Mouse (Mus musculus) spleen, embryonic (tissue): ENCODE measurements around the gene Khnyn.

Source experiments
- CTCF ChIA-PET: fragments of 350-600 bp; sonication (Branson Sonifier 250); formaldehyde crosslinking; loops from one replicate; lab custom pipeline; 2022; lab: Charles Lee

Khnyn gene

GRCm38 (mm10) chr14:55884713-55885113, at the start of gene Khnyn:
Khnyn (plus strand) TSS chr14:55884947.
- CTCF ChIA-PET: interaction anchor here (0.6 to 1.1 kb wide), 2 partner anchors 11 to 33 kb away, joined by 3 read pairs; no protein-coding TSS in a partner anchor

- CTCF ChIA-PET: no interaction called here
Measured at GRCm38 (mm10) chr14:55838312-55838711, 46.4 kb upstream of the Khnyn start.

GRCm38 (mm10) chr14:55838740-55839139, 46.0 kb upstream of the Khnyn start:
- CTCF ChIA-PET: no interaction called here

- CTCF ChIA-PET: no interaction called here
Measured at GRCm38 (mm10) chr14:55840853-55841366, 43.8 kb upstream of the Khnyn start.

- CTCF ChIA-PET: no interaction called here
Measured at GRCm38 (mm10) chr14:55842794-55843193, 42.0 kb upstream of the Khnyn start.

GRCm38 (mm10) chr14:55845506-55846294, 39.0 kb upstream of the Khnyn start:
- CTCF ChIA-PET: no interaction called here

GRCm38 (mm10) chr14:55850885-55851284, 33.9 kb upstream of the Khnyn start:
- CTCF ChIA-PET: no interaction called here

- CTCF ChIA-PET: interaction anchor here (1.1 kb wide), 1 partner anchor 11 kb away, joined by 3 read pairs; no protein-coding TSS in a partner anchor
Measured at GRCm38 (mm10) chr14:55852646-55853551, 31.8 kb upstream of the Khnyn start.

- CTCF ChIA-PET: interaction anchor here (0.7 kb wide), 1 partner anchor 20 kb away, joined by 3 read pairs; no protein-coding TSS in a partner anchor
Measured at GRCm38 (mm10) chr14:55853621-55854285, 31.0 kb upstream of the Khnyn start, which contains the start of gene Nynrin. Nynrin (plus strand) TSS chr14:55854010.

- CTCF ChIA-PET: interaction anchor here (0.6 kb wide), 1 partner anchor 13 kb away, joined by 9 read pairs; no protein-coding TSS in a partner anchor
Measured at GRCm38 (mm10) chr14:55854406-55855100, 30.2 kb upstream of the Khnyn start.

GRCm38 (mm10) chr14:55855101-55855561, 29.6 kb upstream of the Khnyn start:
- CTCF ChIA-PET: no interaction called here

- CTCF ChIA-PET: no interaction called here
Measured at GRCm38 (mm10) chr14:55857588-55857987, 27.2 kb upstream of the Khnyn start.

- CTCF ChIA-PET: no interaction called here
Measured at GRCm38 (mm10) chr14:55862186-55862585, 22.6 kb upstream of the Khnyn start.

- CTCF ChIA-PET: no interaction called here
Measured at GRCm38 (mm10) chr14:55862970-55863369, 21.8 kb upstream of the Khnyn start.

- CTCF ChIA-PET: interaction anchor here (0.8 kb wide), 1 partner anchor 11 kb away, joined by 3 read pairs; no protein-coding TSS in a partner anchor
Measured at GRCm38 (mm10) chr14:55863773-55864172, 21.0 kb upstream of the Khnyn start.

- CTCF ChIA-PET: interaction anchor here (0.5 to 1.2 kb wide), 2 partner anchors 53 to 872 kb away, joined by 4 to 14 read pairs; partner anchors contain the start of gene Myh7
Measured at GRCm38 (mm10) chr14:55866962-55867361, 17.8 kb upstream of the Khnyn start.

- CTCF ChIA-PET: interaction anchor here (0.7 kb wide), 1 partner anchor 14 kb away, joined by 9 read pairs; no protein-coding TSS in a partner anchor
Measured at GRCm38 (mm10) chr14:55868230-55869026, 16.3 kb upstream of the Khnyn start.

GRCm38 (mm10) chr14:55869538-55869937, 15.2 kb upstream of the Khnyn start:
- CTCF ChIA-PET: no interaction called here

- CTCF ChIA-PET: no interaction called here
Measured at GRCm38 (mm10) chr14:55872039-55872438, 12.7 kb upstream of the Khnyn start.
